Mouse (Mus musculus): ENCODE data around the gene Kif13a. TPM values are rescaled to one million over a fixed set of nuclear protein-coding genes. Genes with fewer than 3 reads are reported as not detected.
A peak's percentile ranks its signal among the peaks of the same experiment; 100 is the strongest.

Gene Kif13a
- polyA plus RNA-seq, 1 experiment from 2014 or later = 7.2 TPM

DNA sequence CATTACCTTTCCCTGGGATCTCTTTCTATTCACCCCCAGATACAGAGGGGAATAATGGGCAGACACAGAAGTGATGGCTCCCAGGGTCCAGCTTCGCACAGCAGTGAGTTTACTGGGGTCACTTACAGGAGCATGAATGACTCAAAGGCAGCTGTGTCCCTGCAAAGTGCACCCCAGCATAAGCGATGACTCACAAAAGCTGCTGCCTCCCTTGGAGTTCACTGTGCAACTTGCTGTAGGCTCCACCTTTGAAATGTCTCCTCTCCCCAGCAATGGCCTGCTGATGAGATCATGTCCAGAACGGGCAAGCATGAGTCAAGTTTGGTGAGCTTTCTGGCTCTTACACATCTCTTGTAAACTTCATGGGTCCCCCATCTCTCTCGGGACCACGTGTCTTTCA lies 29.5 kb upstream of the Kif13a start:
- ATAC-seq = no peak
- Histone ChIP-seq H3K9me3 (replicated peaks; ENCODE audit: control insufficient read depth, low read length, poor library complexity, severe bottlenecking) (no peaks in the 10 kb centered on the region), H3K4me2 (ENCODE audit: low read length) (no peak overlapping the region), H3K4me3 (ENCODE audit: low read depth, low read length) (no peak overlapping the region), H3K4me1 (ENCODE audit: control insufficient read depth, insufficient read depth, low read length) (peaks cover 6% of the 10 kb centered on the region), H3K9ac (ENCODE audit: low read depth, low read length) (no peak overlapping the region), H3K27ac (ENCODE audit: low read length) (no peak overlapping the region), H3K27me3 (ENCODE audit: control insufficient read depth, insufficient read depth, low read depth, low read length) (no peaks in the 10 kb centered on the region), H3K36me3 (ENCODE audit: control insufficient read depth, insufficient read depth, low read length) (no peaks in the 10 kb centered on the region)
- 92% methylated on average over 5 of the region's 5 CpGs for WGBS

DNA sequence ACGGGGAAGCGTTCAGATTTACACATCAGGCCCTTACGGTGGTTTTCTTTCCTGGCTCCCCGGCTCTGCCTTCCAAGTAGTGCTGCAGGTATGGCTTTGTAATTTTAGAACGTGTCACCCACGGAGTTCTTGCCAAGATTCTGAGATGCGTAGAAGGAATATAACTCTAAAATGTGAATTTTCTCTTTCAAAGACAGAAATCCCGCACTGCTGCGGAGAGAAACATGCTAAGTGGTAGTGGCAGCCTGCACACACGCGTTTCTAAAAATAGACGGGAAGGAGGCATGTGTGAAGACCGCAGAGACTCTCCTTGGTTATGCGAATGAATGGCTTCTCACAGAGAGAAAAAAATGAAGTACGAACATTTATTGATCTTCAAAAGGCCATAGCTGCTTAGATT lies 21.5 kb upstream of the Kif13a start:
- Histone ChIP-seq H3K36me3 (ENCODE audit: control insufficient read depth, insufficient read depth, low read length) (no peaks in the 10 kb centered on the region), H3K4me3 (ENCODE audit: low read depth, low read length) (no peak overlapping the region), H3K9me3 (replicated peaks; ENCODE audit: control insufficient read depth, low read length, poor library complexity, severe bottlenecking) (no peaks in the 10 kb centered on the region), H3K27ac (ENCODE audit: low read length) (peak overlapping the region; percentile 62), H3K4me1 (ENCODE audit: control insufficient read depth, insufficient read depth, low read length) (peaks cover 2% of the 10 kb centered on the region), H3K4me2 (ENCODE audit: low read length) (no peak overlapping the region), H3K27me3 (ENCODE audit: control insufficient read depth, insufficient read depth, low read depth, low read length) (no peaks in the 10 kb centered on the region), H3K9ac (ENCODE audit: low read depth, low read length) (no peak overlapping the region)
- ATAC-seq = no peak
- 64% methylated on average over 15 of the region's 15 CpGs for WGBS

DNA sequence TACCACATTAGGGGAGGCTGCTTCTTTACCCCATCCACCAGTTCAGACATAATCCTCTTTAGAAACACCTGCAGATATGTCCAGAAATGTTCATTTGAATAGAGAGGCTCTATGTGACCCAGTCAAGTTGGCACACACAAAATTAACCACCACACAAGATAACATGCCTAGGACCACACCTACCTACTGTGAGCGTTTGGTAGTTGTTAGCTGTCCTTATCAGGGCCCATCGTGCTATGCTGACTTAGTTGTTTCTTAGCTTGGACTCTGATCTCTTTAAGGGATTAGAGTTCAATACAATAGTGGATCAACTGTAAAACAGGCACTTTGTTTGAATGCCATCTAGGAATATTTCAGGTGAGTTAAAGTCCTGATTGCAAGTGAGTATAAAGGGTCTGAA lies 20.1 kb upstream of the Kif13a start:
- no peaks in the 10 kb centered on the region for H3K27me3 ChIP-seq (ENCODE audit: control insufficient read depth, insufficient read depth, low read depth, low read length)
- H3K4me2 ChIP-seq (ENCODE audit: low read length) = no peak overlapping the region
- H3K9ac ChIP-seq (ENCODE audit: low read depth, low read length) = no peak overlapping the region
- H3K36me3 ChIP-seq (ENCODE audit: control insufficient read depth, insufficient read depth, low read length) = no peaks in the 10 kb centered on the region
- H3K9me3 ChIP-seq (replicated peaks; ENCODE audit: control insufficient read depth, low read length, poor library complexity, severe bottlenecking) = no peaks in the 10 kb centered on the region
- H3K27ac ChIP-seq (ENCODE audit: low read length) = no peak overlapping the region
- WGBS = 91% methylated on average over 2 of the region's 2 CpGs
- no peak overlapping the region for H3K4me3 ChIP-seq (ENCODE audit: low read depth, low read length)
- H3K4me1 ChIP-seq (ENCODE audit: control insufficient read depth, insufficient read depth, low read length) = peaks cover 8% of the 10 kb centered on the region
- ATAC-seq = no peak

DNA sequence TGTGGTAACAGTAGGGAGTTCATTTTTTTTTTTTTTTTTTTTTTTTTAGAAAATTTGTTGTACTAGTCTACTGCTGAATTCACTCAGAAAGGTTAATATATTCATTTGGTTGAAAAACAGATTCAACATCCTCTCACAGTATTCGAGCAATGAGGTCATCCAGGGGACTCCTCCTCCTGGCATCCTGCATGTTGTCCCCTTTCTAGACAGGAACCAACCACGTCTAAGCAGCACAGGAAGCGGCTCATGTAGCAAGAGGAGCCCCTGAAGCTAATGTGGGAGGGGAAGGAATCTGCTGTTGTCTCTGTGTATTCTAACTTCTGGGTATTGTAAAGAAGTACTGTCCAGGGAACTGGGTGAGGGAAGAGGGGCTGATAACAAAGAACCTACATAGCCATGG lies 18.4 kb upstream of the Kif13a start:
- WGBS = 79% methylated on average over 3 of the region's 3 CpGs
- H3K4me3 ChIP-seq (ENCODE audit: low read depth, low read length) = no peak overlapping the region
- H3K9ac ChIP-seq (ENCODE audit: low read depth, low read length) = no peak overlapping the region
- ATAC-seq = no peak
- H3K27me3 ChIP-seq (ENCODE audit: control insufficient read depth, insufficient read depth, low read depth, low read length) = no peaks in the 10 kb centered on the region
- no peak overlapping the region for H3K27ac ChIP-seq (ENCODE audit: low read length)
- H3K4me1 ChIP-seq (ENCODE audit: control insufficient read depth, insufficient read depth, low read length) = peaks cover 11% of the 10 kb centered on the region
- no peaks in the 10 kb centered on the region for H3K36me3 ChIP-seq (ENCODE audit: control insufficient read depth, insufficient read depth, low read length)
- H3K4me2 ChIP-seq (ENCODE audit: low read length) = no peak overlapping the region
- H3K9me3 ChIP-seq (replicated peaks; ENCODE audit: control insufficient read depth, low read length, poor library complexity, severe bottlenecking) = no peaks in the 10 kb centered on the region

DNA sequence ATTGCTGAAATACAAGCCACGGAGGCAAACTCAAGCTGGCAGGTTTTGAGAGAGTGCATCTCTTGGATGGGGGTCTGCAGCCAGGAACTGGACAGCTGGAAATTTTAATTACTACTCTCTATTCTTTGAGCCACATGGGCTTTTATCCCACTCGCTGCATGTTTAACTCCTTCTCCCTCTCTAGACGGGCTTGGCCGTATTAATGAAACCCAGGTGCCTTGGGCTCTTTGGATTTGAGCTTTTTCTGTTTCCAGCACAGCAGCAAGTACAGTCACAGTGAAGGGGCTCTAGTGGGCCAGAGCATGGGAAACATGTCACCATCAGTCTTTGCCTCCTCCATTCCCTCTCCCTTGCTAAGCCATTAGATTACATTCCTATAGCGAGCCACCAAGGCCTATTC lies 16.4 kb upstream of the Kif13a start:
- no peak overlapping the region for H3K9ac ChIP-seq (ENCODE audit: low read depth, low read length)
- H3K9me3 ChIP-seq (replicated peaks; ENCODE audit: control insufficient read depth, low read length, poor library complexity, severe bottlenecking) = no peaks in the 10 kb centered on the region
- whole genome bisulfite sequencing = 46% methylated on average over 5 of the region's 5 CpGs
- no peaks in the 10 kb centered on the region for H3K27me3 ChIP-seq (ENCODE audit: control insufficient read depth, insufficient read depth, low read depth, low read length)
- H3K4me3 ChIP-seq (ENCODE audit: low read depth, low read length) = no peak overlapping the region
- H3K27ac ChIP-seq (ENCODE audit: low read length) = no peak overlapping the region
- peaks cover 11% of the 10 kb centered on the region for H3K4me1 ChIP-seq (ENCODE audit: control insufficient read depth, insufficient read depth, low read length)
- H3K36me3 ChIP-seq (ENCODE audit: control insufficient read depth, insufficient read depth, low read length) = no peaks in the 10 kb centered on the region
- no peak for ATAC-seq
- H3K4me2 ChIP-seq (ENCODE audit: low read length) = no peak overlapping the region

DNA sequence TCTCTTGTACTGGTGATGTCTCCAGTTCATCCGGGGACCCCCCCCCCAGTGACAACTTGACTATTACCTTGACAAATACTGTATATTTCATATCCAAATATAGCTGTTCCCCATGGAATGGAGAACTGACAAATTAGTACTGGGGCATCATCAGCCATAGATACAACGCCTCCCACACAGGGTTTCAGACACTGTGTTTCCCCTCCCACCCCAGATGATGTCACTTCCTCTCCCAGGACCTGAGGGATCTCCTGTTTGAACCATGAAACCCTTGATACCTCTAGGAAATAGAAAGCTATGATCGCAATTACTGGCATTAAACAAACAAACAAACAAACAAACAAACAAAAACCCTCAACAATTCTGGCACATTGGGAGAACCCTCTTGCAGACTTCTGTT lies 15.6 kb upstream of the Kif13a start:
- Histone ChIP-seq H3K4me1 (ENCODE audit: control insufficient read depth, insufficient read depth, low read length) (peaks cover 11% of the 10 kb centered on the region), H3K9ac (ENCODE audit: low read depth, low read length) (no peak overlapping the region), H3K27me3 (ENCODE audit: control insufficient read depth, insufficient read depth, low read depth, low read length) (no peaks in the 10 kb centered on the region), H3K27ac (ENCODE audit: low read length) (no peak overlapping the region), H3K36me3 (ENCODE audit: control insufficient read depth, insufficient read depth, low read length) (no peaks in the 10 kb centered on the region), H3K4me3 (ENCODE audit: low read depth, low read length) (no peak overlapping the region), H3K9me3 (replicated peaks; ENCODE audit: control insufficient read depth, low read length, poor library complexity, severe bottlenecking) (no peaks in the 10 kb centered on the region), H3K4me2 (ENCODE audit: low read length) (no peak overlapping the region)
- ATAC-seq = no peak
- 89% methylated on average over 3 of the region's 3 CpGs for WGBS

DNA sequence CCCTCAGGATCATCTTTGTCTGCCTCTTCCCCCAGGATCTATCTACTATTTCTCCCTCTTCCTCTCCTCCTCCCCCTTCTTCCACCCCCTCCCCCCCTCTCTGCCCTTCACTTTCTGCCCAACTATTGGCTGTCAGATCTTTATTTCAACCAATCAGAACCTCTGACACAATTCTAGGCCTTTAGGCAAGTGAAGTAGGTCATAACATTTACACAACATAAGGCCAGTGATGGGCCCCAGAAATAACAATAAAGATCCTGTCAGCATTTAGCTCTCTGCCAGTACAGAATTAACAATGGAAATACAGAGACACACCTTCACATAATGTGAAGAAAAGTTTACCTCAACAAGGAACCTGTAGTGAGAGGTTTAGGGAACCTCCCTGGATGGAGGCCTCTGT lies 13.6 kb upstream of the Kif13a start:
- H3K4me1 ChIP-seq (ENCODE audit: control insufficient read depth, insufficient read depth, low read length) = peaks cover 11% of the 10 kb centered on the region
- no peaks in the 10 kb centered on the region for H3K27me3 ChIP-seq (ENCODE audit: control insufficient read depth, insufficient read depth, low read depth, low read length)
- ATAC-seq = no peak

DNA sequence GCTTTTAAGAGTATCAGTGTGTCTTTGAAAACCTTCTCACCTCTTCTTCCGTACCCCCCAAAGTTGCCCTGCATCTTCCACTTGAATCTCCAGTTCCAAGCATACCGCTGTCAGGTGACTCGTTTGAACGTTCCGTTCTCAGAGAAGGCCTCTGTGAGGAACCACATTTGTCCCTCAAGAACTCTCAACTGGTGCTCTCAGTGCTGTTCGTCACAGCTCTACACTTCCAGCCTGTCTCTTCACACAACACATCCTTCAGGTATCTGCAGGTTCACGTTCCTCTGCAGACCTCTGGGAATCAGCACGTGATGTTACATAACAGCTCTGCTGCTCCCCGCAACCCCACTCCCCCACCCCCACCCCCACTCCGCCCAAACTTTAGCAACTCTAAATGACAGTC lies 4.4 kb upstream of the Kif13a start:
- no peak for ATAC-seq
- 85% methylated on average over 10 of the region's 10 CpGs for WGBS
- Histone ChIP-seq H3K4me1 (ENCODE audit: control insufficient read depth, insufficient read depth, low read length) (peaks cover 4% of the 10 kb centered on the region; the same call in 1 of the 2 replicates), H3K9me3 (replicated peaks; ENCODE audit: control insufficient read depth, low read length, poor library complexity, severe bottlenecking) (no peaks in the 10 kb centered on the region), H3K27ac (ENCODE audit: low read length) (no peak overlapping the region), H3K27me3 (ENCODE audit: control insufficient read depth, insufficient read depth, low read depth, low read length) (no peaks in the 10 kb centered on the region), H3K4me2 (ENCODE audit: low read length) (no peak overlapping the region), H3K36me3 (ENCODE audit: control insufficient read depth, insufficient read depth, low read length) (no peaks in the 10 kb centered on the region), H3K9ac (ENCODE audit: low read depth, low read length) (no peak overlapping the region), H3K4me3 (ENCODE audit: low read depth, low read length) (no peak overlapping the region)

More for the DNA sequence above, 13.6 kb upstream of the Kif13a start:
- H3K4me3 ChIP-seq (ENCODE audit: low read depth, low read length) = no peak overlapping the region
- no peaks in the 10 kb centered on the region for H3K36me3 ChIP-seq (ENCODE audit: control insufficient read depth, insufficient read depth, low read length)
- H3K9me3 ChIP-seq (replicated peaks; ENCODE audit: control insufficient read depth, low read length, poor library complexity, severe bottlenecking) = no peaks in the 10 kb centered on the region
- no peak overlapping the region for H3K9ac ChIP-seq (ENCODE audit: low read depth, low read length)
- H3K4me2 ChIP-seq (ENCODE audit: low read length) = no peak overlapping the region
- H3K27ac ChIP-seq (ENCODE audit: low read length) = no peak overlapping the region

DNA sequence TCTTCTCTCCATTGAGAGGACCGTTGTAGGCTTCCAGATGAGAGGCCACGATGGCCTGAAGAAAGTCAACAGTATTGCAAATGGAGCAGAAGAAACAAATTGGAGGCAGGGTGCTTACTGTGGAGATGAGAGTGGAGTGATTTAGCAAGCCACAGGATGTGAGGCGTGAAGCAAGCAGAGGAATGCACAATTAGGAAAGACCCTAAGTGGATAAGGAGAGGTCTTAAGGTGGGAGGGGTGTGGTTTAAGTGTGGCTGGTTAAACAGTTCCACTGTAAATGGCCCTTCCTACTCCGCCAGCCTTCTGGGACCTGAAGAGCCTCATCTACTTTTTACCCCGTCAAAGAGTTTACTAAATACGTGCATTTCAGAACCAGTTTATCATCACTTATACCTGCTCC lies 3.2 kb upstream of the Kif13a start:
- H3K4me2 ChIP-seq (ENCODE audit: low read length) = no peak overlapping the region
- ATAC-seq = no peak
- peaks cover 15% of the 10 kb centered on the region for H3K4me1 ChIP-seq (ENCODE audit: control insufficient read depth, insufficient read depth, low read length)
- H3K36me3 ChIP-seq (ENCODE audit: control insufficient read depth, insufficient read depth, low read length) = no peaks in the 10 kb centered on the region
- H3K9ac ChIP-seq (ENCODE audit: low read depth, low read length) = no peak overlapping the region
- no peaks in the 10 kb centered on the region for H3K27me3 ChIP-seq (ENCODE audit: control insufficient read depth, insufficient read depth, low read depth, low read length)
- H3K4me3 ChIP-seq (ENCODE audit: low read depth, low read length) = no peak overlapping the region
- H3K27ac ChIP-seq (ENCODE audit: low read length) = no peak overlapping the region
- WGBS = 80% methylated on average over 6 of the region's 6 CpGs
- H3K9me3 ChIP-seq (replicated peaks; ENCODE audit: control insufficient read depth, low read length, poor library complexity, severe bottlenecking) = no peaks in the 10 kb centered on the region

DNA sequence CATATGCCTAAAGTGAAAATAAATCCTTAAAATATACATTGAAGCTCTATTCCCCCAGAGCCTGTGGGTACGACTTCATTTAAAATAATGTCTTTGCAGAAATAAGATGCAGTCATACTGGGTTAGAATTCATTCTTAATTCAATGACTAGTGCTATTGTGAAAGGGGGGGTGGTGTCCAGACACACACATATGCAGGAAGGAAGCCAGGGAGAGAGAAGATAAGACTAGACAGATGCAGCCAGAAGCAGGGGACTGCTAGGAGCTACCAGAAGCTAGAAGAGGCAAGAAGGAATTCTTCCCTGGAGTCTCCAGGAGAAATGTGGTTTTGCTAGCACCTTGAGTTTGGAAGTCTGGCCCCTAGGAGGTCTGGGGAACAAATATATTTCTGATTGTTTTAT lies 2.4 kb upstream of the Kif13a start:
- H3K4me1 ChIP-seq (ENCODE audit: control insufficient read depth, insufficient read depth, low read length) = peaks cover 15% of the 10 kb centered on the region
- no peak overlapping the region for H3K4me2 ChIP-seq (ENCODE audit: low read length)
- no peaks in the 10 kb centered on the region for H3K9me3 ChIP-seq (replicated peaks; ENCODE audit: control insufficient read depth, low read length, poor library complexity, severe bottlenecking)
- no peak overlapping the region for H3K27ac ChIP-seq (ENCODE audit: low read length)
- WGBS = 94% methylated on average over 1 of the region's 1 CpGs
- no peak for ATAC-seq
- no peak overlapping the region for H3K4me3 ChIP-seq (ENCODE audit: low read depth, low read length)
- H3K36me3 ChIP-seq (ENCODE audit: control insufficient read depth, insufficient read depth, low read length) = no peaks in the 10 kb centered on the region
- H3K9ac ChIP-seq (ENCODE audit: low read depth, low read length) = no peak overlapping the region
- no peaks in the 10 kb centered on the region for H3K27me3 ChIP-seq (ENCODE audit: control insufficient read depth, insufficient read depth, low read depth, low read length)
